Mouse (Mus musculus) E14TG2a.4 (cell line): ENCODE data around the gene Smok3c.
"Not testable (repeated sequence)": the region's sequence is repeated elsewhere in the genome, so short reads cannot be mapped to it uniquely, and the experiment has no call there.

Experiments
- H3K27me3 ChIP-seq: 2 replicates; pipeline ENCODE4 v1.6.1; 2014; ENCODE audit warnings: low read length, control low read depth; ENCODE audit not compliant: insufficient read depth
- H3K36me3 ChIP-seq: 2 replicates; pipeline ENCODE4 v1.6.1; 2014; ENCODE audit warnings: low read length, control low read depth; ENCODE audit not compliant: insufficient read depth
- H3K4me1 ChIP-seq: replicated peaks from 2 replicates; pipeline ENCODE4 v1.6.1; 2014; ENCODE audit warnings: low read depth, low read length, control low read depth
- H3K4me3 ChIP-seq: replicated peaks from 2 replicates; pipeline ENCODE4 v1.5.1; 2014; ENCODE audit warnings: mild to moderate bottlenecking, low read length
- H3K9me3 ChIP-seq: 2 replicates; pipeline ENCODE4 v1.6.1; 2014; ENCODE audit warnings: low read length, control low read depth
- CTCF ChIP-seq: conservative IDR thresholded peaks from 2 replicates; pipeline ENCODE4 v1.5.1; 2014; ENCODE audit warnings: low read length
- NANOG ChIP-seq: IDR thresholded peaks from 2 replicates; pipeline ENCODE4 v1.6.1; 2014; ENCODE audit warnings: borderline replicate concordance, low read length, mixed read lengths
- POU5F1 ChIP-seq: IDR thresholded peaks from 2 replicates; pipeline ENCODE4 v1.6.1; 2014; ENCODE audit warnings: low read length, borderline replicate concordance

Smok3c gene

GRCm38 (mm10) chr5:138052894-138053293, at the start of gene Smok3c:
Gene Smok3c (plus strand): TSS chr5:138053194.
- H3K4me3 ChIP-seq, H3K4me1 ChIP-seq, H3K27me3 ChIP-seq, H3K36me3 ChIP-seq, H3K9me3 ChIP-seq: not testable (repeated sequence)

GRCm38 (mm10) chr5:138009437-138009836, 43.6 kb upstream of the Smok3c start:
- H3K4me1 ChIP-seq, result no peaks in the 10 kb centered on the region
- no peak overlapping the region for H3K4me3 ChIP-seq
- H3K36me3 ChIP-seq, result no peaks in the 10 kb centered on the region
- TF ChIP-seq POU5F1 (no peak), NANOG (no peak), CTCF (no peak)
- H3K9me3 ChIP-seq, result peaks cover 84% of the 10 kb centered on the region
- H3K27me3 ChIP-seq, result no peaks in the 10 kb centered on the region

- Histone ChIP-seq H3K4me1 (no peaks in the 10 kb centered on the region), H3K36me3 (no peaks in the 10 kb centered on the region), H3K27me3 (no peaks in the 10 kb centered on the region), H3K4me3 (no peak overlapping the region), H3K9me3 (peaks cover 59% of the 10 kb centered on the region)
- no peak for TF ChIP-seq CTCF
Observed at GRCm38 (mm10) chr5:138012382-138012781, 40.6 kb upstream of the Smok3c start.

GRCm38 (mm10) chr5:138016530-138016929, 36.5 kb upstream of the Smok3c start:
- TF ChIP-seq NANOG, result no peak
- H3K4me3 ChIP-seq, result no peak overlapping the region
- H3K4me1 ChIP-seq, result no peaks in the 10 kb centered on the region
- peaks cover 29% of the 10 kb centered on the region for H3K9me3 ChIP-seq
- no peaks in the 10 kb centered on the region for H3K27me3 ChIP-seq
- H3K36me3 ChIP-seq, result no peaks in the 10 kb centered on the region

- no peak for TF ChIP-seq CTCF
- no peak for TF ChIP-seq NANOG
- TF ChIP-seq POU5F1, result no peak
- peaks cover 24% of the 10 kb centered on the region for H3K9me3 ChIP-seq
- H3K27me3 ChIP-seq, result no peaks in the 10 kb centered on the region
- no peaks in the 10 kb centered on the region for H3K36me3 ChIP-seq
- H3K4me3 ChIP-seq, result no peak overlapping the region
- H3K4me1 ChIP-seq, result no peaks in the 10 kb centered on the region
Observed at GRCm38 (mm10) chr5:138016997-138017396, 36.0 kb upstream of the Smok3c start.

GRCm38 (mm10) chr5:138019577-138019976, 33.4 kb upstream of the Smok3c start:
- not testable (repeated sequence) for H3K4me3 ChIP-seq, H3K9me3 ChIP-seq

GRCm38 (mm10) chr5:138020961-138021479, 32.0 kb upstream of the Smok3c start, which contains the start of the genes Smok3a and Smok3b:
Gene Smok3a (plus strand): TSS chr5:138021261.
Gene Smok3b (plus strand): TSS chr5:138021429.
- not testable (repeated sequence) for H3K4me1 ChIP-seq, H3K4me3 ChIP-seq, H3K27me3 ChIP-seq, H3K9me3 ChIP-seq, H3K36me3 ChIP-seq

More at GRCm38 (mm10) chr5:138019577-138019976, 33.4 kb upstream of the Smok3c start:
- not testable (repeated sequence) for H3K27me3 ChIP-seq, H3K36me3 ChIP-seq, H3K4me1 ChIP-seq

GRCm38 (mm10) chr5:138073803-138074202, 20.8 kb downstream of the Smok3c start:
- no peaks in the 10 kb centered on the region for H3K4me1 ChIP-seq
- TF ChIP-seq NANOG (no peak), POU5F1 (no peak), CTCF (no peak)
- H3K4me3 ChIP-seq, result no peak overlapping the region
- H3K36me3 ChIP-seq, result no peaks in the 10 kb centered on the region
- no peaks in the 10 kb centered on the region for H3K9me3 ChIP-seq
- no peaks in the 10 kb centered on the region for H3K27me3 ChIP-seq

GRCm38 (mm10) chr5:138075684-138076083, 22.7 kb downstream of the Smok3c start:
- Histone ChIP-seq H3K36me3 (no peaks in the 10 kb centered on the region), H3K27me3 (no peaks in the 10 kb centered on the region), H3K9me3 (no peaks in the 10 kb centered on the region), H3K4me3 (no peak overlapping the region), H3K4me1 (no peaks in the 10 kb centered on the region)
- TF ChIP-seq CTCF (no peak), POU5F1 (no peak), NANOG (no peak)

GRCm38 (mm10) chr5:138076148-138076547, 23.2 kb downstream of the Smok3c start:
- Histone ChIP-seq H3K4me3 (no peak overlapping the region), H3K9me3 (no peaks in the 10 kb centered on the region), H3K4me1 (peaks cover 4% of the 10 kb centered on the region), H3K27me3 (no peaks in the 10 kb centered on the region), H3K36me3 (no peaks in the 10 kb centered on the region)
- no peak for TF ChIP-seq POU5F1
- no peak for TF ChIP-seq NANOG
- 0 out of 2 replicates have a peak, but pooled peaks have one; percentile 4 for TF ChIP-seq CTCF
